Mouse (Mus musculus) forebrain, embryonic 15.5 days (tissue): ENCODE measurements around the gene Rundc3a. TPM values are rescaled to one million over a fixed set of nuclear protein-coding genes. Genes with fewer than 3 reads are reported as not detected.

Source experiments
- ATAC-seq: fragments of 200-750 bp; cut with Nextera tagmentation; replicated peaks from 2 replicates; pipeline ENCODE4 v1.8.0; 2017; ENCODE audit warnings: mild to moderate bottlenecking, moderate TSS enrichment, moderate library complexity
- H3K27ac ChIP-seq: fragments of 300-500 bp; sonication (generic); replicated peaks from 2 replicates; pipeline ENCODE4 v1.5.1; 2015; ENCODE audit warnings: mild to moderate bottlenecking, inconsistent platforms
- H3K27me3 ChIP-seq: fragments of 300-500 bp; sonication (generic); 2 replicates; pipeline ENCODE4 v1.6.1; 2015; ENCODE audit warnings: inconsistent platforms
- H3K36me3 ChIP-seq: fragments of 300-500 bp; sonication (generic); 2 replicates; pipeline ENCODE4 v1.6.1; 2015; ENCODE audit warnings: mild to moderate bottlenecking, inconsistent platforms
- H3K4me1 ChIP-seq: fragments of 300-500 bp; sonication (generic); 2 replicates; pipeline ENCODE4 v1.6.1; 2015; ENCODE audit warnings: inconsistent platforms
- H3K4me2 ChIP-seq: fragments of 300-500 bp; sonication (generic); replicated peaks from 2 replicates; pipeline ENCODE4 v1.6.1; 2015; ENCODE audit warnings: mild to moderate bottlenecking, inconsistent platforms
- H3K4me3 ChIP-seq: fragments of 300-500 bp; sonication (generic); 2 replicates; pipeline ENCODE4 v1.5.1; 2015; ENCODE audit warnings: mild to moderate bottlenecking, inconsistent platforms
- H3K9ac ChIP-seq: fragments of 300-500 bp; sonication (generic); replicated peaks from 2 replicates; pipeline ENCODE4 v1.6.1; 2015; ENCODE audit warnings: mild to moderate bottlenecking, inconsistent platforms
- H3K9me3 ChIP-seq: fragments of 300-500 bp; sonication (generic); 2 replicates; pipeline ENCODE4 v1.6.1; 2016; ENCODE audit warnings: inconsistent platforms
- WGBS: fragments of 180-500 bp; shearing (Covaris S2); methylation state at CpG from one replicate; pipeline ENCODE4 v1.1.7; 2015; ENCODE audit warnings: mixed read lengths; 5-methylcytosine and 5-hydroxymethylcytosine counted together
- polyA plus RNA-seq: library from polyadenylated mRNA; unstranded; fragments of >200 nt; fragmentation: Nextera tagmentation; extraction: Ambion mirVana; gene quantifications from 2 replicates; pipeline ENCODE4 v1.2.1, GENCODE M21; 2015

The Rundc3a gene
- polyA plus RNA-seq, 1 experiment from 2014 or later: 149 TPM

DNA sequence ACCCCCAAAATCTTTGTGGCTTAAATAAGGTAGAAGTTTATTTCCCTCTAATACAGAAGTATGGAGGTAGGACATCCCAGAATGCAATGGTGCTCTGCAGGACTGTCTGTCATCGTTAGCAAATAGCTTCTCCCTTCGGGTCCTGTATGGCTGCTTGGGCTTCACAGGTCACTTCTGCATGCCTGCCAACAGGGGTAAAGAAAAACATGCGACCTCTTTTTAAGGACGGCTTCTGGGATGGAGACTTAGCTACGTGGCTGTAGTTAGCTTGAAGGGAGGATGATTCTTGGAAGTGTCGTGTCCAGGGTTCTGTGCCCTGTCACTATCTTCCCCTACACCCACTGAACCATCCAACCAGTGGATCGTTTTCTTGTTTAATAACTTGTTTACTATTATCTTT is 22.9 kb upstream of the Rundc3a start:
- H3K4me3 ChIP-seq: no peak overlapping the region
- H3K27ac ChIP-seq: no peak overlapping the region
- 52% methylated on average over 7 of the region's 7 CpGs for WGBS

GRCm38 (mm10) chr11:102371926-102372685 is 21.1 kb upstream of the Rundc3a start:
- H3K4me2 ChIP-seq: no peak overlapping the region
- 83% methylated on average over 12 of the region's 12 CpGs for WGBS
- H3K9me3 ChIP-seq: no peaks in the 10 kb centered on the region
- no peaks in the 10 kb centered on the region for H3K36me3 ChIP-seq
- H3K4me1 ChIP-seq: peaks cover 17% of the 10 kb centered on the region
- no peak overlapping the region for H3K27ac ChIP-seq
- ATAC-seq: no peak
- no peak overlapping the region for H3K9ac ChIP-seq
- no peaks in the 10 kb centered on the region for H3K27me3 ChIP-seq
- H3K4me3 ChIP-seq: no peak overlapping the region

More for the DNA sequence above, 22.9 kb upstream of the Rundc3a start:
- Histone ChIP-seq H3K4me1 (peaks cover 2% of the 10 kb centered on the region), H3K27me3 (no peaks in the 10 kb centered on the region), H3K4me2 (no peak overlapping the region), H3K36me3 (no peaks in the 10 kb centered on the region), H3K9ac (no peak overlapping the region), H3K9me3 (no peaks in the 10 kb centered on the region)
- ATAC-seq: no peak

GRCm38 (mm10) chr11:102372936-102373335 is 20.3 kb upstream of the Rundc3a start:
- Histone ChIP-seq H3K9me3 (no peaks in the 10 kb centered on the region), H3K27me3 (no peaks in the 10 kb centered on the region), H3K9ac (no peak overlapping the region), H3K36me3 (no peaks in the 10 kb centered on the region), H3K4me1 (peaks cover 17% of the 10 kb centered on the region), H3K4me3 (no peak overlapping the region), H3K4me2 (no peak overlapping the region), H3K27ac (no peak overlapping the region)
- WGBS: 46% methylated on average over 14 of the region's 14 CpGs
- ATAC-seq: no peak

DNA sequence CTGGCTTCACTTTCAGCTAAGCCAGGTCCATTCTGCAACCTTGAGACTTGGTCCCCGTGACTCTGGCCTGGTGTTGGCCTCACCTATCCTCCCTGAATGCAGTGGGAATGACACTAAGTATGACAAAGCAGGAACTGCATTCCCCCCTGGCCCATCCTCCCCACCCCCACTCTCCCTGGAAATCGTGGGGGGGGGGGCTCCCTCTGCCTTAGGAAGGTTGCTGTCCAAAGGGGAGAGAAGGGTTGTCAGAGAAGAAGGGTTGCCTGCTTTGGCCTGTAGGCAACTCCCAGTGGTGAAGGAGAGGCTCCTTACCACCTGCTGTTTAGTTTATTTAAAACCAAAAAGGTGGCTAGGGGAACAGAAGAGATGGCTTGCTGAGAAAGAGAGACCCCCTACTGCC is 19.6 kb upstream of the Rundc3a start:
- no peak overlapping the region for H3K4me2 ChIP-seq
- H3K4me3 ChIP-seq: no peak overlapping the region
- no peaks in the 10 kb centered on the region for H3K9me3 ChIP-seq
- H3K4me1 ChIP-seq: peaks cover 17% of the 10 kb centered on the region
- 27% methylated on average over 2 of the region's 2 CpGs for WGBS
- H3K9ac ChIP-seq: no peak overlapping the region
- H3K36me3 ChIP-seq: no peaks in the 10 kb centered on the region
- no peak for ATAC-seq
- no peak overlapping the region for H3K27ac ChIP-seq
- no peaks in the 10 kb centered on the region for H3K27me3 ChIP-seq

DNA sequence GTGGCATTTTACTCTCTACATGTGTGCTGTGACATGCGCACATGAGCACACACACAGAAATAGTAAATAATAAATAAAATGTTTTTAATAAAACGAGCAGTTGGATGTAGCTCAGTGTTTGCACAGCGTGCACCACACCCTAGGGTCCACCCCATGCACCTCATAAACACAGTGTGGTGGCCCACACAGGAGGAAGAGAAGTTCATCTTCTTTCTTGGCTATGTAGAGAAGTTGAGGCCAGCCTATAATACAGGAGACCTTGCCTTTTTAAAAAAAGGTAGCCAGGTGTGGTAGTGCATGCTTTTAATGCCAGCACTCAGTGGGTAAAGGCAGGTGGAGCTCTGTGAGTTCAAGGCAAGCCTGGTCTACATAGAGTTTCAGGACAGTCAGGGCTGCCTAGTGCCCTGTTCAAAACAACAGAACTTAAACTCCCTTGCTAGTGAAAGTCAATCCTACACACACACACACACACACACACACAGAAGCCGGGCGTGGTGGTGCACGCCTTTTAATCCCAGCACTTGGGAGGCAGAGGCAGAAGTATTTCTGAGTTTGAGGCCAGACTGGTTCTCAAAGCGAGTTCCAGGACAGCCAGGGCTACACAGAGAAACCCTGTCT is 19.0 kb upstream of the Rundc3a start:
- 85% methylated on average over 7 of the region's 7 CpGs for WGBS
- ATAC-seq: no peak
- no peak overlapping the region for H3K9ac ChIP-seq
- peaks cover 17% of the 10 kb centered on the region for H3K4me1 ChIP-seq
- H3K4me2 ChIP-seq: no peak overlapping the region
- H3K36me3 ChIP-seq: no peaks in the 10 kb centered on the region
- H3K4me3 ChIP-seq: no peak overlapping the region
- no peaks in the 10 kb centered on the region for H3K27me3 ChIP-seq
- no peak overlapping the region for H3K27ac ChIP-seq
- H3K9me3 ChIP-seq: no peaks in the 10 kb centered on the region

GRCm38 (mm10) chr11:102375196-102376173 is 17.7 kb upstream of the Rundc3a start:
- H3K4me2 ChIP-seq: peak overlapping the region; percentile 35
- H3K27ac ChIP-seq: no peak overlapping the region
- WGBS: 7% methylated on average over 23 of the region's 23 CpGs
- H3K4me1 ChIP-seq: peaks cover 17% of the 10 kb centered on the region
- no peaks in the 10 kb centered on the region for H3K27me3 ChIP-seq
- ATAC-seq: no peak
- no peak overlapping the region for H3K9ac ChIP-seq
- no peaks in the 10 kb centered on the region for H3K36me3 ChIP-seq
- H3K9me3 ChIP-seq: no peaks in the 10 kb centered on the region
- no peak overlapping the region for H3K4me3 ChIP-seq

DNA sequence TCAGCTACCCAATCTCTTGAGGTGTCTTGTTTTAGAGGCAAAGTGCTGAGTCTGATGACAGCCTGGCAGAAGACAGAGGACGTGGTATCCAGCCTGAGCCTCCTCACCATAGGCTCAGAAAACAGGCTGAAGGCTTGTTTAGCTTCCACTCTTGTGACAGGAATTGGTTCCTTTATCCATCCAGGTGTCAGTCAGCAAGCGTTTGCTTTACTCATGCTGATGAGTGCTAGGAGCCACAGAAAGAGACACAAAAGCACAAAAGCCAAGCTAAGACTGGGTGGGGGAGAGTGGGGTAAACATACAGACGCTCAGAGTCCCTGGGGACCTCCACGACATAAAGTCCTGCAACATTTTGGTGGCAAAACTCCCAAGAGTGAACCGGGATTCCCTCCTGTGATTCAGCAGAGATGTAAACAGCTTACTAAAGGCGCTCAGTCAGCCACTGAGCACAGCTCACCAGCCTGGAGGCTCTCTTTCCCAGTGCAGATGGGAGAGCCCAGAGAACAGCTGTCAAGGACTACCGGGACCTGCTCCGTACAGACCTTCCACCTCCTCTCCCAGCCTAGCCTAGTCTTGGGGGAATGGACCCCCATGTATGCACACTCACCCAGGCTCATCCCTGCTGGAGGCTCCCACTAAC is 16.9 kb upstream of the Rundc3a start:
- 10% methylated on average over 8 of the region's 8 CpGs for WGBS
- Histone ChIP-seq H3K4me3 (no peak overlapping the region), H3K27ac (no peak overlapping the region), H3K9me3 (no peaks in the 10 kb centered on the region), H3K4me2 (peak overlapping the region; percentile 35), H3K36me3 (no peaks in the 10 kb centered on the region), H3K4me1 (peaks cover 17% of the 10 kb centered on the region), H3K9ac (no peak overlapping the region), H3K27me3 (no peaks in the 10 kb centered on the region)
- no peak for ATAC-seq

DNA sequence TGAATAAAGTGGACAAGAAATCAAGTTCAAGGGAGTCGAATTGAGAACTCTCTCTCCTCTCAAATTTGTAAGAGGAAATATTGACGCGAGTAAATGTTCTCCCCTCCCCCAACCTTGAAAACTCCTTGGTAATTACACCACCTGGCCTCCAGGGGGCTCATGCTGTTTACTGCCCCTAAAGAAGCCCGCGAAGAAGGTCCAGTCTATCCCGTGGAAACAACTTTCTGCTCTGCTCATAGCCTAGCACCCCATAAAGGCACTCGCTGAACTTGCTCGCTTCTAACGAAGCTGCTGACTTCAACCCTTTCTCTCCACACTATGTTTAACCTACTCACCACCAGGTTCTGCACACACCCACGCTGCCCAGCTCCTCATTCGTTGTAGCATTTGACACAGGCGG is 16.0 kb upstream of the Rundc3a start:
- peaks cover 17% of the 10 kb centered on the region for H3K4me1 ChIP-seq
- H3K27ac ChIP-seq: no peak overlapping the region
- H3K9me3 ChIP-seq: no peaks in the 10 kb centered on the region
- H3K4me2 ChIP-seq: no peak overlapping the region
- no peak overlapping the region for H3K9ac ChIP-seq
- H3K36me3 ChIP-seq: no peaks in the 10 kb centered on the region
- ATAC-seq: no peak
- 64% methylated on average over 12 of the region's 12 CpGs for WGBS
- no peaks in the 10 kb centered on the region for H3K27me3 ChIP-seq
- no peak overlapping the region for H3K4me3 ChIP-seq

- no peak for ATAC-seq
- no peaks in the 10 kb centered on the region for H3K27me3 ChIP-seq
- no peaks in the 10 kb centered on the region for H3K36me3 ChIP-seq
- no peak overlapping the region for H3K27ac ChIP-seq
- WGBS: 73% methylated on average over 5 of the region's 5 CpGs
- H3K4me1 ChIP-seq: peaks cover 17% of the 10 kb centered on the region
- no peak overlapping the region for H3K9ac ChIP-seq
- H3K4me3 ChIP-seq: no peak overlapping the region
- no peaks in the 10 kb centered on the region for H3K9me3 ChIP-seq
- H3K4me2 ChIP-seq: no peak overlapping the region
These were observed 13.1 kb upstream of the Rundc3a start for GRCm38 (mm10) chr11:102380091-102380490.

- H3K9ac ChIP-seq: no peak overlapping the region
- H3K27ac ChIP-seq: no peak overlapping the region
- H3K4me1 ChIP-seq: peaks cover 3% of the 10 kb centered on the region
- no peak for ATAC-seq
- WGBS: 47% methylated on average over 4 of the region's 4 CpGs
- H3K4me3 ChIP-seq: no peak overlapping the region
- H3K9me3 ChIP-seq: no peaks in the 10 kb centered on the region
- no peak overlapping the region for H3K4me2 ChIP-seq
- no peaks in the 10 kb centered on the region for H3K27me3 ChIP-seq
- no peaks in the 10 kb centered on the region for H3K36me3 ChIP-seq
These were observed 11.7 kb upstream of the Rundc3a start for GRCm38 (mm10) chr11:102381341-102382100.

DNA sequence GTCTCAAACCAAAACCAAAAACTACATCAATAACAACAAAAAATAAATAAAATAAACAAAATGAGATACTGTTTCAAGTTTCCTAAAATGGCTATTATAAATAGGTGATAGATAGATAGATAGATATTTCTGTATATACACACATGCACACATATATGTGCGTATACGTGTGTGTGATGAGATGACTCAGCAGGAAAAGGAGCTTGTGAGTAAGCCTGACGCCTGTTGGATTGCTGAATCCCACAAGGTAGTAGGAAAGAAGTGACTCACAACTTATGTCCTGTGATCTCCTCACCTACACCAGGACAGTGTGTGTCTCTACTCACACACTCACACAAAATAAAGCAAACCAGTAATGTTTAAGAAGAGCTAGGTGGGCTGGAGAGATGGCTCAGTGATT is 10.4 kb upstream of the Rundc3a start:
- Histone ChIP-seq H3K4me1 (no peaks in the 10 kb centered on the region), H3K4me3 (no peak overlapping the region), H3K27ac (no peak overlapping the region), H3K36me3 (no peaks in the 10 kb centered on the region), H3K9ac (no peak overlapping the region), H3K9me3 (no peaks in the 10 kb centered on the region), H3K27me3 (no peaks in the 10 kb centered on the region), H3K4me2 (no peak overlapping the region)
- ATAC-seq: no peak
- 89% methylated on average over 3 of the region's 3 CpGs for WGBS
